Mouse (Mus musculus) embryonic fibroblast, embryonic 13.5 days (primary cell): ENCODE results near the gene Fam168a.

Experiments used
- CTCF ChIP-seq: IDR thresholded peaks from 2 replicates; pipeline ENCODE4 v1.5.1; 2011; ENCODE audit warnings: mild to moderate bottlenecking, control low read depth, low read length, moderate library complexity, borderline replicate concordance; ENCODE audit not compliant: insufficient read depth
- POLR2A ChIP-seq: IDR thresholded peaks from 2 replicates; pipeline ENCODE4 v1.6.1; 2011; ENCODE audit warnings: low read depth, mild to moderate bottlenecking, control low read depth, low read length, moderate library complexity

DNA sequence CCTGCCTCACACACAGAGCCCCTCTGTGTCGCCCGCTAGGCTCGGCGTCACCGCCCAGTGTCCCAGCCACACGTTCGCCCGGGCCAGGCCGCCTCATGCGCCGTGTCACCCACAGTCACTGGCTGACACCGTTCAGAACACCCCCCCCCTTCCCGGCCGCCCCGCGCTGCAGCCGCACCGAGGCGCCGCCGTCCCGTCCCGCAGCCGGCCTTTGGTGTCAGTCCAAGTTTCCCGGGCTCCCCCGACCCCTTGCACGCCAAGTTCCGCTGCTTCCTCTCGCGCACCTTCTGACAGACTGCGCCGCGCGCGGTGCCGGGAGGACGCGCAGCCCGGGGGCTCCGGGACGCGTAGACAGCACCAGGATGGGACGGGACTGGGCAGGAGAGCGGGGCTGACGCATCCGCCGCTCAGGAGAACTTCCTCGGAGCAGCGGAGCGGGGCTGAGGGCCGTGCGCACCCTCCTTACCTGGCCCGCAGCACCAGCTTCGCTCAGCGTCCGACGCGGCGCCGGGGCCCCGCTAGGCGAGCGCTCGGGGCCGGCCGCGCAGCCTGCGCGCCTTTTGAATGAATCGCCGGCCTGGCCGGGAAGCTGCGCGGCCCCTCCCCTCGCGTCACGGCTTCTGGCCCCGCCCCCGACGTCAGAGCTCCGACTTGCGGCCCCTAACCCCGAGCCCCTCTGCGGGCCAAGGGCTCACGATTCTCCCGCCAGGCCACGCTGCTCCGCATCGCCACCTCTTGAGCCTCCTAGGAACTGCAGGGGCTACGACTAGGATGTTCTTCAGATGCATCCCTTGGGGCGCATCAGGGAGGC is 156.6 kb downstream of the Fam168a start, which contains the start of gene Relt:
- TF ChIP-seq POLR2A (peak; percentile 91), CTCF (peak; percentile 76; the same call in 1 of the 2 replicates)
